Mouse (Mus musculus): ENCODE data around the gene Wwox. TPM values are rescaled to one million over a fixed set of nuclear protein-coding genes. Genes with fewer than 3 reads are reported as not detected.

The Wwox gene
- total RNA-seq, 1 experiment = 12.5 TPM

- DNase-seq (ENCODE audit: low read depth, low spot score) = no peak
- H3K36me3 ChIP-seq (ENCODE audit: control insufficient read depth, insufficient read depth, low read length, poor library complexity, severe bottlenecking) = no peaks in the 10 kb centered on the region
- peaks cover 5 to 21% of the 10 kb centered on the region in 2 experiments; a peak in 2 of 4 replicates for H3K4me1 ChIP-seq (ENCODE audit: control insufficient read depth in 2 of 2, insufficient read depth in 2 of 2, low read length in 2 of 2, poor library complexity in 1 of 2)
- TF ChIP-seq MAFK (IDR thresholded peaks at IDR 0.05; ENCODE audit: insufficient read depth, low read depth, low read length) = no peak
- no peak for TF ChIP-seq CHD2 (IDR thresholded peaks at IDR 0.05; ENCODE audit: low read depth, low read length)
- TF ChIP-seq ZC3H11A (IDR thresholded peaks at IDR 0.05; ENCODE audit: borderline replicate concordance, low read depth, low read length) = no peak
- no peak for TF ChIP-seq HCFC1 (IDR thresholded peaks at IDR 0.05; ENCODE audit: borderline replicate concordance, insufficient read depth, low read length)
- TF ChIP-seq ZNF384 (IDR thresholded peaks at IDR 0.05; ENCODE audit: low read depth, low read length) = no peak
- H3K27ac ChIP-seq (ENCODE audit: insufficient read depth, low read depth, low read length, poor library complexity, severe bottlenecking) = no peak overlapping the region
- H3K4me3 ChIP-seq (ENCODE audit: insufficient read depth in 1 of 2, low read depth in 1 of 2, low read length in 2 of 2, poor library complexity in 1 of 2, severe bottlenecking in 1 of 2) = no peak overlapping the region
- no peak overlapping the region for H3K9ac ChIP-seq (ENCODE audit: insufficient read depth, low read depth, low read length, poor library complexity, severe bottlenecking)
- in situ Hi-C loops (cut with MboI; ENCODE audit: low sequenced_read_pairs in 2 of 2, unreplicated experiment in 2 of 2) = no loop called here
- H3K9me3 ChIP-seq (ENCODE audit: control insufficient read depth, insufficient read depth, low read depth, low read length) = no peaks in the 10 kb centered on the region
Observed at GRCm38 (mm10) chr8:115008624-115009620, 569.5 kb downstream of the Wwox start.

- H3K27ac ChIP-seq (ENCODE audit: insufficient read depth, low read depth, low read length, poor library complexity, severe bottlenecking) = no peak overlapping the region; the same call in 1 of the 2 replicates
- H3K4me3 ChIP-seq (ENCODE audit: insufficient read depth in 1 of 2, low read depth in 1 of 2, low read length in 2 of 2, poor library complexity in 1 of 2, severe bottlenecking in 1 of 2) = 0 out of 4 replicates have a peak overlapping the region, but pooled peaks of 1 of the 2 experiments have one; percentile 2
- H3K4me1 ChIP-seq (ENCODE audit: control insufficient read depth in 2 of 2, insufficient read depth in 2 of 2, low read length in 2 of 2, poor library complexity in 1 of 2) = peaks cover 5 to 21% of the 10 kb centered on the region in 2 experiments; a peak in 2 of 4 replicates
- TF ChIP-seq ZNF384 (IDR thresholded peaks at IDR 0.05; ENCODE audit: low read depth, low read length) (peak; percentile 89; the same call in 1 of the 2 replicates), CHD2 (IDR thresholded peaks at IDR 0.05; ENCODE audit: low read depth, low read length) (no peak)
- H3K9me3 ChIP-seq (ENCODE audit: control insufficient read depth, insufficient read depth, low read depth, low read length) = no peaks in the 10 kb centered on the region
- H3K36me3 ChIP-seq (ENCODE audit: control insufficient read depth, insufficient read depth, low read length, poor library complexity, severe bottlenecking) = no peaks in the 10 kb centered on the region
- H3K9ac ChIP-seq (ENCODE audit: insufficient read depth, low read depth, low read length, poor library complexity, severe bottlenecking) = no peak overlapping the region
- in situ Hi-C loops (cut with MboI; ENCODE audit: low sequenced_read_pairs in 2 of 2, unreplicated experiment in 2 of 2) = no loop called here
- peak; percentile 37 for DNase-seq (ENCODE audit: low read depth, low spot score)
Observed at GRCm38 (mm10) chr8:115009897-115010768, 570.7 kb downstream of the Wwox start.

GRCm38 (mm10) chr8:115010769-115011073 is 571.3 kb downstream of the Wwox start:
- no peak overlapping the region for H3K9ac ChIP-seq (ENCODE audit: insufficient read depth, low read depth, low read length, poor library complexity, severe bottlenecking)
- no peak for DNase-seq (ENCODE audit: low read depth, low spot score)
- H3K4me1 ChIP-seq (ENCODE audit: control insufficient read depth in 2 of 2, insufficient read depth in 2 of 2, low read length in 2 of 2, poor library complexity in 1 of 2) = peaks cover 5 to 21% of the 10 kb centered on the region in 2 experiments; a peak in 2 of 4 replicates
- H3K27ac ChIP-seq (ENCODE audit: insufficient read depth, low read depth, low read length, poor library complexity, severe bottlenecking) = no peak overlapping the region
- H3K4me3 ChIP-seq (ENCODE audit: insufficient read depth in 1 of 2, low read depth in 1 of 2, low read length in 2 of 2, poor library complexity in 1 of 2, severe bottlenecking in 1 of 2) = 0 out of 4 replicates have a peak overlapping the region, but pooled peaks of 1 of the 2 experiments have one; percentile 2
- no peaks in the 10 kb centered on the region for H3K9me3 ChIP-seq (ENCODE audit: control insufficient read depth, insufficient read depth, low read depth, low read length)
- TF ChIP-seq HCFC1 (IDR thresholded peaks at IDR 0.05; ENCODE audit: borderline replicate concordance, insufficient read depth, low read length) = no peak
- TF ChIP-seq CHD2 (IDR thresholded peaks at IDR 0.05; ENCODE audit: low read depth, low read length) = no peak
- TF ChIP-seq MAFK (IDR thresholded peaks at IDR 0.05; ENCODE audit: insufficient read depth, low read depth, low read length) = no peak
- no peak; the same call in 1 of the 2 replicates for TF ChIP-seq ZNF384 (IDR thresholded peaks at IDR 0.05; ENCODE audit: low read depth, low read length)
- TF ChIP-seq ZC3H11A (IDR thresholded peaks at IDR 0.05; ENCODE audit: borderline replicate concordance, low read depth, low read length) = no peak
- H3K36me3 ChIP-seq (ENCODE audit: control insufficient read depth, insufficient read depth, low read length, poor library complexity, severe bottlenecking) = no peaks in the 10 kb centered on the region
- in situ Hi-C loops (cut with MboI; ENCODE audit: low sequenced_read_pairs in 2 of 2, unreplicated experiment in 2 of 2) = no loop called here

- H3K4me1 ChIP-seq (ENCODE audit: control insufficient read depth in 2 of 2, insufficient read depth in 2 of 2, low read length in 2 of 2, poor library complexity in 1 of 2) = no peaks in the 10 kb centered on the region
- no peak for DNase-seq (ENCODE audit: low read depth, low spot score)
- no peak overlapping the region for H3K4me3 ChIP-seq (ENCODE audit: insufficient read depth in 1 of 2, low read depth in 1 of 2, low read length in 2 of 2, poor library complexity in 1 of 2, severe bottlenecking in 1 of 2)
- no peak overlapping the region for H3K27ac ChIP-seq (ENCODE audit: insufficient read depth, low read depth, low read length, poor library complexity, severe bottlenecking)
- no peak overlapping the region for H3K9ac ChIP-seq (ENCODE audit: insufficient read depth, low read depth, low read length, poor library complexity, severe bottlenecking)
- H3K36me3 ChIP-seq (ENCODE audit: control insufficient read depth, insufficient read depth, low read length, poor library complexity, severe bottlenecking) = no peaks in the 10 kb centered on the region
- no peaks in the 10 kb centered on the region for H3K9me3 ChIP-seq (ENCODE audit: control insufficient read depth, insufficient read depth, low read depth, low read length)
- in situ Hi-C loops (cut with MboI; ENCODE audit: low sequenced_read_pairs in 2 of 2, unreplicated experiment in 2 of 2) = no loop called here
- TF ChIP-seq ZC3H11A (IDR thresholded peaks at IDR 0.05; ENCODE audit: borderline replicate concordance, low read depth, low read length) (no peak), MAFK (IDR thresholded peaks at IDR 0.05; ENCODE audit: insufficient read depth, low read depth, low read length) (no peak), CHD2 (IDR thresholded peaks at IDR 0.05; ENCODE audit: low read depth, low read length) (no peak), ZNF384 (IDR thresholded peaks at IDR 0.05; ENCODE audit: low read depth, low read length) (no peak), HCFC1 (IDR thresholded peaks at IDR 0.05; ENCODE audit: borderline replicate concordance, insufficient read depth, low read length) (no peak)
Observed at GRCm38 (mm10) chr8:115019661-115020060, 580.2 kb downstream of the Wwox start.

Measured in ES-E14 (cell line).